Mouse (Mus musculus): Measurements from ENCODE around the gene Gsta3.
"Not testable (repeated sequence)": the region's sequence is repeated elsewhere in the genome, so short reads cannot be mapped to it uniquely, and the experiment has no call there.

The Gsta3 gene

GRCm38 (mm10) chr1:21253856-21254255, 13.5 kb downstream of the Gsta3 start:
- DNase-seq (ENCODE audit: low spot score), result no peak

- DNase-seq (ENCODE audit: low spot score), result no peak
These were observed 15.4 kb downstream of the Gsta3 start for GRCm38 (mm10) chr1:21255625-21256345.

DNA sequence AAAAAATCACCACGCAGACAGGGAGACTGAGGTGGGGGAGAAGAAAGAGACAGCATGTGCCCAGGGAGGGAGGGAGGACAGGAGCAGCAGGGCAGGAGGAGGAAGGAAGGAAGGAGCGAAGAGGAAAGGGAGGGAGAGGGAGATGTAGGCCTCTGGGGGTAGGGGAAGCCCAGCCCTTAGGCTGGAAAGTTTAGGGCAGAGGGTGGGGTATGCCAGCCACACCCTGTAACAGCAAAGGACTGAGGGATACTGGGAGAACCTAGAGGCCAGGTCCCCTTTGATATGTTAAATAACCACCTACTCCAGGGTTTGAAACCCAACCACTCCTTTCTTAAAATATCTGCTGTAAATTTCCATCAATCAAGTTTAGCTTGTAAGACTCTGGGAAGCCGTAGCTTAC, 16.0 kb downstream of the Gsta3 start:
- no peak for DNase-seq (ENCODE audit: low spot score)

DNA sequence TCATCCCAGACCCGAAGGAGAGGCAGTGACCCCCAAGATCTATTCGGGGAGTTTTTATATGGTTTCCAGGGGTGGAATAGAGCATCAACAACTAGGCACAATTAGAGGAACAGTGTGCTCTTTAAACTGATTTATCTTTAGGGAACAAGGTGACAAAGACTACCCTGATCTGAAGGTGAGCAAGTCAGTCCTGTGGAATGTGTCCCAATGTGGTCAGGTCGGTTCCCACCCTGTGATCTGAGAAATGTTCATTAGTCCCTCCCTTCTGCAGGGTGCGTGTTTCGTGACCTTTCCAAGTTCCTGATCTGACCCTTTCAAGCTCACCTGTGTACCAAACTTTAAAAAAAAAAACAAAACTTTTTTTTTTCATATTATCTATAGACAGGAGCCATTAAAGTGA, 16.5 kb downstream of the Gsta3 start:
- DNase-seq (ENCODE audit: low spot score), result no peak

- not testable (repeated sequence) for DNase-seq (ENCODE audit: low spot score)
These were observed 19.6 kb downstream of the Gsta3 start for GRCm38 (mm10) chr1:21259981-21260380.

GRCm38 (mm10) chr1:21262401-21262800, 22.0 kb downstream of the Gsta3 start:
- no peak for DNase-seq (ENCODE audit: low spot score)

GRCm38 (mm10) chr1:21263986-21264385, 23.6 kb downstream of the Gsta3 start:
- no peak for DNase-seq (ENCODE audit: low spot score)

DNA sequence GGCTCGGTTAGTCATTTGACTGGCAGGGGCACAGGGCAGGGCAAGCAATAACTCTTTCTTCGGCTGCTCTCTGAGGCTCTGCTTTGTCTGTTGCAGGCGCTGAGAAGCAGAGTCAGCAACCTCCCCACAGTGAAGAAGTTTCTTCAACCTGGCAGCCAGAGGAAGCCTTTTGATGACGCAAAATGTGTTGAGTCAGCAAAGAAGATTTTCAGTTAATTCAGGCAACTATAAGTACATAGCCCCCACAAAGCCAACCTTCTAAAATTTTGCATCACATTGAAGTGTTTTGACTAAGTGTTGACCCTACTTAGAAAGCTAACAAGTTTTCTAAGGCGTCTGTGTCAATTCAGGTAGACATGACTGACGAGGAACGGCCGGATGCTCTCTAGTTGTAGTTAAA, 24.4 kb downstream of the Gsta3 start:
- no peak for DNase-seq (ENCODE audit: low spot score)

DNA sequence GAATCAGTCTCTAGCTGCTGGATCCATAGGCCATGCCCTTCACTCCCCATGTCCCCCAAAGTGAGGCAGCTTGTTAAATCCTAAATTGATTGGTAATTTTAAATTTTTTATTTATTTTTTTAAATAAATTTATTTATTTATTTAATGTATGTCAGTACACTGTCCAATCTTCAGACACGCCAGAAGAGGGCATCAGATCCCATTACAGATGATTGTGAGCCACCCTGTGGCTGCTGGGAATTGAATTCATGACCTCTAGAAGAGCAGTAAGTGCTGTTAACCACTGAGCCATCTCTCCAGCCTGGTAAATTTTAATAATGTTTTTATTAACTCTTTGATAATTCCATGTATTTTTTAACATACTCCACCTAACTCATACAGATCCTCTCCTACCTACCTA, 26.4 kb downstream of the Gsta3 start:
- no peak for DNase-seq (ENCODE audit: low spot score)

DNA sequence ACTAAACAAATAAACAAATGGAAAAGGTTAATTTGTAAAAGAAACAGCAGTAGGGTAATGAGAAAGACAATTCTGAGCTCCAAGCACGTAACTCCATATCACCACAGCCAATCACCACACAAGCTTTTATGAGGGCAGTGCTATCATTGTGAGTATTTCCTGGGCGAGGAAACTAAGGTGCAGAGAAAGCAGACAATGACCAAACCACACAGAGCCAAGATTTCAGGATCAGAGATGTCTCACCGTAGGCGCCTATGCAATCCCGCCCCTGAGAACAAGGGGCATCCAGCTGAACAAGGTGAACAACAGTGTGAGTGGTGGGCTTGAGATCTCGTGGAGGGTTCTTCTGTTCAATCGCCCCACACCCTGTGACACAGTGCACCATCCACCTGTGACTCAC, 27.1 kb downstream of the Gsta3 start:
- DNase-seq (ENCODE audit: low spot score), result not testable (repeated sequence)

DNA sequence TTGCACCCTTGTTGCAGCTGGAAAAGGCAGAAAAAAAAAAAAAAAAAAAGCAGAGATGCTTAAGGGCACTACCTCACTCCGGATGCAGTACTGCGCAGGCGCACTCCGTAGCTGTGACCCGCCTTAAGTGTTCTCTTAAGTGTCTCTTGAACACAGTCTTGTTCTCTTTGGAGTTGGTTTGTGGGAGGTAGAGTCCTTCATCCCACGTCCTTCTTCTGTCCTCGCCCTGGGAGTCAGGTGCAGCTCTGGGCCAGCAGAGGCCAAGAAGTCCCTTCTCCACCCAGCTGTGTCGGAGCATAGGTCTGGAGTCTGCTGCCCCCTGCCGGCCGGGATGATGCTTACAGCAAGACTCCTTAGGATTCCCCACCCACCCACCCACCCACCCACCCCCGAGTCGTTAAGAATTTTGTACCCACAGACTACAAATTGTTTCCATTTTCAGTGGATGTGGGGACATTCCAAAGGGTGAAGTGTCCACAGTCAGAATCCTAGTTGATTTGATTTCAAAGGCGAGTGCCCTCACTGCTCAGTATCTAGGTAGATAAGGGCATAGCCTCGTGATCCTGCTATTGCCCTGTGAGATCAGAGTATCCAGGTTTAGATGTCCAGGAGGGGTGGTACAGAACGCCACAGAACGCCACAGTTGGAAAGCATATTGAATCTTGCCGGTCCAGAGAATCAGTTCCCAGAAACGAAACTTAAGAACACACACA, 31.1 kb downstream of the Gsta3 start:
- peak; percentile 83 for DNase-seq (ENCODE audit: low spot score)

- no peak for DNase-seq (ENCODE audit: low spot score)
These were observed 31.7 kb downstream of the Gsta3 start for GRCm38 (mm10) chr1:21272056-21272431.

- no peak for DNase-seq (ENCODE audit: low spot score)
These were observed 32.7 kb downstream of the Gsta3 start for GRCm38 (mm10) chr1:21273091-21273490.

DNA sequence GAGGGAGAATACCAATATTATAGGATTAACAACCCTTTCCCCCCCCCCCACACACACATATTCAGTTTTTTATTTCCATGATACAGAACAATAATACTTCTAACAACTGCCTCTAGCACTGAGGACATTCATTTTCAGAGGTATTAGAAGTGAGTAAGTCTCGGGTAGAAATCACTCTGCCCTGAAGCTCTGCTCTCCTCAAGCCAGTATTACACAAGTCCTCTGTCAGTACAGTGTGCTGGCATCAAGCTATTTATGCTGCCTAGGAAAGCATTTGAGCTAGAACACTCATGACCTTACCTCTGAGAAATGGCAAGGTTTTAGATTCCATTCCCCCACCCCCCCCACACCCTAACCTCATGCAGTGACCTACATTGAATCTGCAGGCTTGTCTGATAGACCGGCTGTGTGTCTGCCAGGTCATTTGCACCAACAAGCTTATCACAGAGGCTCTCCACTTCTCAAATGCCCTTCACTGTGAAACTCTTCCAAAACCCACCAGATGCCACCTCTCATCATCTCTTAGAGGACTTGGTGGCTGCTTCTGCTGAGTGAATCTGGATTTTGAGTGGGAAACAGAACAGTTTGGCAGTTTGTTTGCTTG, 34.1 kb downstream of the Gsta3 start:
- no peak for DNase-seq (ENCODE audit: low spot score)

DNA sequence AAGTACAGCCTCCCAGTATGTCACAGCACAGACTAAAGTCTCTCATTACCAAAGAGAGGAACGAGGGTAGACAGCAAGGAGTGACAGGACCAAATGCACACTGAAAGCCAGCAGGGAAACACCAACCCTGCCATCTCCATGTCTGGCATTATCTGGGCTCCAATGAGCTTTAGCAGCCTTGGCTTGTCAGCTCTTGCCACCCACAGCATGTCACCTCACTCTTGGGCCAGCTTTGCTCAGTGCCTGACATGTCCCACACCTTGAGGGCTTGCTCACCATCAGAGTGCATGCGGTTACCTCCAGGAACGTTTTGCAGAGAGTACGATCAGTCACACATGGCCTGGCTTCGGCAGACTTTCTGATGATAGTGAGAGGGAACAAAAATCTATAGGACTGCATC, 35.0 kb downstream of the Gsta3 start:
- not testable (repeated sequence) for DNase-seq (ENCODE audit: low spot score)

GRCm38 (mm10) chr1:21276158-21276557, 35.8 kb downstream of the Gsta3 start:
- not testable (repeated sequence) for DNase-seq (ENCODE audit: low spot score)

DNA sequence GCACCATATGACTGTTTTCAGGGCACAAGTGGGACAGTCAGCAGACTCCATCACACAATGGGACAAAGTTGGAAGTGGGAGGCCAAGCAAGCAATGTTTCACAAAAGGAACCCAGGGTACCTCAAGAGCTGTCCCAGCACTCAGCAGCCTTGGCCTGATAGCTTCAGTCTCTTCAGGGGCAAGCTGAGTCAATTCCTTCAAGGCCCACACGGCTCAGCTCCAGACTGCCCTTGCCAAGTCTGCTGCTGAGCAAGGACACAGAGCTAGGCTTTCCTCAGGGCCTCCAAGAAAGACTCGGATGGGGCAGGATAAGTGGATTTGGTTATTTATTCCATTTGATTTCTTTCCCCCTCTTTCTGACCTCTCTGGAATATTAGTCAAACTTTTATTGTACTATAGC, 39.9 kb downstream of the Gsta3 start:
- no peak for DNase-seq (ENCODE audit: low spot score)

DNA sequence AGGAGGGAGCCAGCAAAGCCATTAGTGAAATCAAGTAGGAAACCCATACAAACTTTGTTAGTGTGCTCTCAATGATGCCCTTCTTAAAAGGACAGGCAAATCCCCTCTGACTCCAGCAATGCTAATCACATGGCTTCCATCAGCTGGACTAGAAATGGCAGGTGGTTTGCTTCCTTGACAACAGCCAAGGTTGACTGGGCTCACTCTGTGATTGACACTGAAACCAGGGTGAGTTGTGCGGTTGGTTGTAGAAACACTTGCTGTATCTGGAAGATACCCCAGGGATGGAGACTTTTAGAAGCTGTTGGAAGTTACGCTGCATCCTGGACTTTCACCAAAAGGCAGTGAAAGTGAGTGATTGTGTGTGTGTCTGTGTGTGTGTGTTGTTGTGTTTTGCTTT, 44.3 kb downstream of the Gsta3 start:
- not testable (repeated sequence) for DNase-seq (ENCODE audit: low spot score)

DNA sequence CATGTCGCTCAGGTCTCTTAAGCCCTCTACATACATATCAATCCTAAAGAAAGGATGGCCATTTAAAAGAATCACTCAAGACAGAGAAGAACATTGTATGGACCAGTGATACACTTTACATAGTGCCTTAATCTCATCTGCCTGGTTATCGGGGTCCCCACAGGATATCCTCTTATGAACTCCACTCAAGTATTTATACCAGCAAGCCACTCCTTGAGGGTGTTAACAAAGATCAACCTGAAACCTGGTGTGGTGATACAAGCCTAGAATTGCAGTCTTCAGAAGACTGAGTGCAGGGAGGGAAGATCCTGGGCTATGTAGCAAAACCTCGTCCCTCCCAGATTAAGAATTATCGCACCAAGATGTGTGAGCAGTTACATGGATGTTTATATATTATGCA, 51.0 kb downstream of the Gsta3 start:
- DNase-seq (ENCODE audit: low spot score), result no peak

GRCm38 (mm10) chr1:21292590-21292989, 52.2 kb downstream of the Gsta3 start:
- no peak for DNase-seq (ENCODE audit: low spot score)

- DNase-seq (ENCODE audit: low spot score), result no peak
These were observed 55.8 kb downstream of the Gsta3 start for GRCm38 (mm10) chr1:21296169-21296568.

DNA sequence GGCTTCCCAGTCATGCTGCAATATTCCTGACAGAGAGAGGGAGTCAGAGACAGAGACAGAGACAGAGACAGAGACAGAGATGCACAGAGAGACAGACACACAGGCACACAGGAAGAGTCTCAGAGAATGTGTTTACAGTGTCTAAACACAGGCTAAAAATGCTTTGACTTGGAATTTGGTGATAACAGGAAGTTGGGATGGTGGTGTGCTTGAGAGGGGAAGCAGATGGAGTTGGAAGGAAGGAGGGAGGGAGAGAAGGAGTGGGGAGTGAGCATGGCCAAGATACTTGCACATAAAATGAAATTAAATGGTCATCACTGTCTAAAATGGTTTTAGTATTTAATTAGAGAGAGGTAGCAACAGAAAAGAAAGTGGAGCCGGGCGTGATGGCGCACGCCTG, 57.7 kb downstream of the Gsta3 start:
- DNase-seq (ENCODE audit: low spot score), result no peak

- no peak for DNase-seq (ENCODE audit: low spot score)
These were observed 59.4 kb downstream of the Gsta3 start for GRCm38 (mm10) chr1:21299826-21300225.

All from urinary bladder, postnatal 14 days (tissue).